In genomic region chr11:90027216-90027615, GRCm38 (mm10) we compare ENCODE assay signal across 29 mouse cellular contexts. TPM values are rescaled to one million over a fixed set of nuclear protein-coding genes. Genes with fewer than 3 reads are reported as not detected.
DNase-seq lines count a peak whose midpoint lies in the region; ATAC-seq and TF ChIP-seq lines count a peak whose summit lies in the region.
"Had no signal": no experiment of that assay in that cellular context is flagged by ENCODE, and none has a peak within 500 bp of the region (broad histone marks: within the 10 kb centered on the region; RNA-seq: fewer than 3 reads in every experiment).

No protein-coding gene starts in this region.

- no peak for ATAC-seq in kidney, embryonic 16.5 days (ENCODE audit: low FRiP score, low TSS enrichment)
- no peak for ATAC-seq in embryonic facial prominence, embryonic 14.5 days (ENCODE audit: low read depth)
- ATAC-seq: forebrain, embryonic 13.5 days; hindbrain, embryonic 16.5 days; intestine, embryonic 15.5 days; lung, postnatal 0 days had no signal

- TF ChIP-seq CTCF in gastrocnemius, adult 2 months (IDR thresholded peaks at IDR 0.05): no peak

- no peaks in the 10 kb centered on the region for H3K9me3 ChIP-seq in kidney, embryonic 16.5 days (ENCODE audit: low read length)
- H3K9me3 ChIP-seq in embryonic facial prominence, embryonic 14.5 days (ENCODE audit: control insufficient read depth, low read length): no peaks in the 10 kb centered on the region
- H3K9me3 ChIP-seq in hindbrain, embryonic 10.5 days: no peaks in the 10 kb centered on the region
- H3K9me3 ChIP-seq: forebrain, embryonic 13.5 days; heart, embryonic 13.5 days; intestine, embryonic 15.5 days; liver, embryonic 13.5 days had no signal

- H3K27ac ChIP-seq in gastrocnemius, adult 2 months: peak overlapping the region; percentile 60
- H3K27ac ChIP-seq in kidney, embryonic 16.5 days (ENCODE audit: low read length): peak overlapping the region; percentile 11; the same call in 1 of the 2 replicates
- H3K27ac ChIP-seq in embryonic facial prominence, embryonic 14.5 days (replicated peaks; ENCODE audit: low read depth, low read length): peak overlapping the region; percentile 50; the same call in 1 of the 2 replicates
- no peak overlapping the region for H3K27ac ChIP-seq in hindbrain, embryonic 10.5 days
- H3K27ac ChIP-seq: forebrain, embryonic 13.5 days; heart, embryonic 13.5 days; intestine, embryonic 15.5 days; layer of hippocampus, adult 2 months; liver, embryonic 13.5 days; macrophage had no signal

- no peak overlapping the region for H3K4me3 ChIP-seq in gastrocnemius, adult 2 months
- no peak overlapping the region for H3K4me3 ChIP-seq in kidney, embryonic 16.5 days (ENCODE audit: low read length)
- no peak overlapping the region for H3K4me3 ChIP-seq in embryonic facial prominence, embryonic 14.5 days (ENCODE audit: low read depth, low read length)
- no peak overlapping the region for H3K4me3 ChIP-seq in hindbrain, embryonic 10.5 days
- H3K4me3 ChIP-seq: erythroblast, embryonic 14.5 days; forebrain, embryonic 13.5 days; heart, embryonic 13.5 days; intestine, embryonic 15.5 days; layer of hippocampus, adult 2 months; liver, embryonic 13.5 days had no signal

- H3K9ac ChIP-seq in kidney, embryonic 16.5 days (replicated peaks; ENCODE audit: low read length): no peak overlapping the region
- H3K9ac ChIP-seq in embryonic facial prominence, embryonic 14.5 days (ENCODE audit: low read depth, low read length): no peak overlapping the region
- H3K9ac ChIP-seq: forebrain, embryonic 13.5 days; heart, embryonic 13.5 days; intestine, embryonic 15.5 days; liver, embryonic 13.5 days had no signal

- intact Hi-C loops in gastrocnemius, adult 2 months (cut with DNase I): no loop called here
- intact Hi-C loops in gastrocnemius, postnatal 14 days (cut with DNase I; ENCODE audit: low total_unique reads): loop anchor here (5.0 kb wide), 1 partner anchor 40 kb away; no protein-coding TSS in a partner anchor

- peaks cover 30% of the 10 kb centered on the region for H3K4me1 ChIP-seq in kidney, embryonic 16.5 days (ENCODE audit: insufficient read depth, low read length)
- peaks cover 48% of the 10 kb centered on the region for H3K4me1 ChIP-seq in embryonic facial prominence, embryonic 14.5 days (ENCODE audit: control insufficient read depth, insufficient read depth, low read length)
- H3K4me1 ChIP-seq in hindbrain, embryonic 10.5 days (replicated peaks): peaks cover 36% of the 10 kb centered on the region
- H3K4me1 ChIP-seq: liver, embryonic 13.5 days had no signal

- 28% methylated on average over 7 of the region's 7 CpGs for WGBS in kidney, embryonic 16.5 days
- 25% methylated on average over 7 of the region's 7 CpGs for WGBS in embryonic facial prominence, embryonic 14.5 days
- WGBS in hindbrain, embryonic 10.5 days: 60% methylated on average over 7 of the region's 7 CpGs

- DNase-seq in gastrocnemius, adult 2 months: peak; percentile 29
- no peak for DNase-seq in gastrocnemius, postnatal 14 days
- no peak for DNase-seq in kidney, postnatal 25 days
- peak; percentile 75 for DNase-seq in embryonic facial prominence, embryonic 14.5 days (ENCODE audit: low spot score)
- peak; percentile 32 for DNase-seq in skeletal muscle tissue, adult 2 months (ENCODE audit: low read depth, low spot score)
- no peak for DNase-seq in hindbrain, embryonic 10.5 days (ENCODE audit: low spot score)
- no peak for DNase-seq in lung, postnatal 4 days
- DNase-seq: cerebellum, adult 9-10 months; cerebellum, postnatal 36 days; gastrocnemius, postnatal 25 days; heart, postnatal 10 days; kidney, adult 9 months; kidney, postnatal 36 days; liver, embryonic 13.5 days; lung, adult 18-20 months; midbrain, embryonic 14.5 days; right cerebral cortex, postnatal 4 days; thymus, postnatal 4 days had no signal

- no peaks in the 10 kb centered on the region for H3K36me3 ChIP-seq in kidney, embryonic 16.5 days (ENCODE audit: insufficient read depth, low read length)
- H3K36me3 ChIP-seq in embryonic facial prominence, embryonic 14.5 days (ENCODE audit: control insufficient read depth, insufficient read depth, low read length): no peaks in the 10 kb centered on the region
- no peaks in the 10 kb centered on the region for H3K36me3 ChIP-seq in hindbrain, embryonic 10.5 days
- H3K36me3 ChIP-seq: heart, embryonic 13.5 days; intestine, embryonic 15.5 days; liver, embryonic 13.5 days had no signal

- no peak overlapping the region for H3K4me2 ChIP-seq in kidney, embryonic 16.5 days (replicated peaks; ENCODE audit: low read depth, low read length)
- no peak overlapping the region for H3K4me2 ChIP-seq in embryonic facial prominence, embryonic 14.5 days (ENCODE audit: low read depth, low read length)
- H3K4me2 ChIP-seq: forebrain, embryonic 13.5 days; heart, embryonic 13.5 days; intestine, embryonic 15.5 days; liver, embryonic 13.5 days had no signal

- peaks cover 6% of the 10 kb centered on the region; the same call in 1 of the 2 replicates for H3K27me3 ChIP-seq in kidney, embryonic 16.5 days (ENCODE audit: insufficient read depth, low read length)
- H3K27me3 ChIP-seq in embryonic facial prominence, embryonic 14.5 days (replicated peaks; ENCODE audit: control insufficient read depth, insufficient read depth, low read length): no peaks in the 10 kb centered on the region
- H3K27me3 ChIP-seq in hindbrain, embryonic 10.5 days (ENCODE audit: insufficient read depth, poor library complexity, severe bottlenecking): peaks cover 36% of the 10 kb centered on the region
- H3K27me3 ChIP-seq: intestine, embryonic 15.5 days had no signal

RNA-seq across cellular contexts. Expression of gene Tmem100, which starts 2.9 kb away (rescaled TPM):
- total RNA-seq in gastrocnemius, adult 2 months (2021): 10 to 100 TPM in 1 of 2 experiments, 1 to 10 TPM in 1; 7.4 to 19.2 TPM
- 10 to 100 TPM; 12.8 to 16.8 TPM for total RNA-seq in gastrocnemius, postnatal 14 days (2021)
- polyA plus RNA-seq in kidney, embryonic 16.5 days (2015; fragmentation: Nextera tagmentation; extraction: Ambion mirVana): 20.8 and 23.3 TPM in 2 replicates
- 29.7 and 32.3 TPM in 2 replicates for polyA plus RNA-seq in embryonic facial prominence, embryonic 14.5 days (2014; fragmentation: Nextera tagmentation; extraction: Ambion mirVana)
- 4.5 and 7.5 TPM in 2 replicates for polyA plus RNA-seq in hindbrain, embryonic 10.5 days (2016; fragmentation: Nextera tagmentation; extraction: Ambion mirVana)
- total RNA-seq: megakaryocyte-erythroid progenitor cell, adult 5-6 weeks; MEL had no signal
- polyA plus RNA-seq: erythroblast, embryonic 14.5 days; macrophage had no signal

RNA-seq across cellular contexts. Expression of gene Pctp, which starts 24.5 kb away (rescaled TPM):
- 1 to 10 TPM; 2.8 to 4.0 TPM for total RNA-seq in gastrocnemius, adult 2 months (2021)
- 1 to 10 TPM; 2.6 to 3.0 TPM for total RNA-seq in gastrocnemius, postnatal 14 days (2021)
- polyA plus RNA-seq in kidney, embryonic 16.5 days (2015; fragmentation: Nextera tagmentation; extraction: Ambion mirVana): 14.3 and 15.8 TPM in 2 replicates
- polyA plus RNA-seq in embryonic facial prominence, embryonic 14.5 days (2014; fragmentation: Nextera tagmentation; extraction: Ambion mirVana): 1.9 and 3.0 TPM in 2 replicates
- polyA plus RNA-seq in hindbrain, embryonic 10.5 days (2016; fragmentation: Nextera tagmentation; extraction: Ambion mirVana): 15.0 and 19.6 TPM in 2 replicates

Comparison
In these comparisons a context has a peak if more than half of its experiments do, and no peak if none do; other contexts are left out.
1. DNase-seq: peak in gastrocnemius, adult 2 months (single experiment), embryonic facial prominence, embryonic 14.5 days (single experiment) and skeletal muscle tissue, adult 2 months (single experiment); none in gastrocnemius, postnatal 14 days (single experiment), kidney, postnatal 25 days (0 of 2), hindbrain, embryonic 10.5 days (single experiment) and lung, postnatal 4 days (0 of 2).